Mouse (Mus musculus) cerebellum, postnatal 4 days (tissue): Measurements from ENCODE around the gene Lrrc15.
A peak's percentile ranks its signal among the peaks of the same experiment; 100 is the strongest.

Experiments
- DNase-seq, 2 experiments: peaks; one replicate each; pipeline ENCODE4 v3.0.0; 2022; ENCODE audit warnings: low spot score in 2 of 2, mixed read lengths in 1 of 2

Gene Lrrc15

DNA sequence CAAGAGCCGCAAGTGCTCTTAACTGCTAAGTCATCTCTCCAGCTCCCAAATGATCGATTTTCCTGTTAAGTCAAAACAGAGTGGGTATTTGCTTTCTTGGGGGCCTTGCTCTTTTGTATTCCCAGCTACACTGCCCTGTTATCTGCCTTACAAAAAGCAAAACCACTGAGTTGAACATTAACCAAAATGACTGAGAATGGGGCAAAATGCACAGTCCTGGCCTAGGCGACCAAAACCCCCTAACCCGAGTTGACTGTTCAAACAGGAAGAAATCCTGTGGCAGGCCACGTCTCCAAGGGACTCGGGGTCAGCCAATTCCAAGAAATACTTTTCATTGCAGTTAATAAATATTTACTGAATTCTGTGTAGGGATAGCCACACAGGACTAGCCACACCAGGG lies 44.3 kb downstream of the Lrrc15 start:
- DNase-seq: no peak

DNA sequence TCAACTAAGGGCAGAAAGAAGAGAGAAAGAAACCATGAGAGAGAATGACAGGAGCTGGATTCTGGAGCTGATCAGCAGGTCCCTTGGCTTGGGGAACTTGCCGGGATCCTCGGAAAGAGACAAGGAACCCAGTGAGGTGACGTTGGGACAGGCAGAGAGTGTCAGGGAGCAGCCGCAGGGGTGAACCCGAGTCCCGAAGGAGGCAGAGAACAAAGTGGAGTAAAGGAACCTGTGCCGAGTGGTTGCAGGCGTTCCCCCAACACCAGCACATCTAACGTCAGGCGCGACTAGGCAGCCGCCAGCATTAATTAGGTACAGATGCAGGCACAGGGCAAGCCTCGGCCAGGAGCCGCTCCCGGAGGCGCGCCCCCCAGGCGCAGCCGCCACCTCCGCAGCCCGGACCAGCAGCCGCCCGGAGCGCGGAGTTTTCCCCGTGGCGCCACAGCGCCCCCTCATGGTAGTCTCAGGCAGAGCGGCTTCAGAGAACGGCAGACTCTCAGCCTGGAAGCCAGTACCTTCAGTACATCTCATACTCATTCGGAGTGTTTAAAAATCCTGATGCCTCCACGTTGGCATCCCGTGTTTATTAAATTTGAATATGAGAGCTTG lies 46.9 kb downstream of the Lrrc15 start:
- peak; percentile 84 to 92 for DNase-seq

DNA sequence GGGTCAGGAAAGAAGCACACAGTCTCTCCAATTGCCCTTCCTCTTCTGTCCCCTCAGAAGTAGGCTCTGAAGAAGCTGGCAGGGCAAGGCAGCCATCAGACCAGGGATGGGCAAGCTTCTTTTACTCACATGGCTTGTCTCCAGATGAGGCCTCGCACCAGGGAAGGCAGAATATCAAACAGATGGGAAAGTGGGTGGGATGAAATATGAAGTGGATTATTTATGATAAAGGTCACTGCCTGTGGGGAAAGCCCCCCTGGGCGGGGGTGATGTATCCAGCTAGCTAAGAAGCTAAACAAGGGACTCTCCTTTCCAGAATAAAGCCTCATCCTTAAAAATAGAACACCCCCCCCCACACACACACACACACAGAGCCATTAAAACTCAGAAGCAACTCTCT lies 47.5 kb downstream of the Lrrc15 start:
- DNase-seq: no peak

DNA sequence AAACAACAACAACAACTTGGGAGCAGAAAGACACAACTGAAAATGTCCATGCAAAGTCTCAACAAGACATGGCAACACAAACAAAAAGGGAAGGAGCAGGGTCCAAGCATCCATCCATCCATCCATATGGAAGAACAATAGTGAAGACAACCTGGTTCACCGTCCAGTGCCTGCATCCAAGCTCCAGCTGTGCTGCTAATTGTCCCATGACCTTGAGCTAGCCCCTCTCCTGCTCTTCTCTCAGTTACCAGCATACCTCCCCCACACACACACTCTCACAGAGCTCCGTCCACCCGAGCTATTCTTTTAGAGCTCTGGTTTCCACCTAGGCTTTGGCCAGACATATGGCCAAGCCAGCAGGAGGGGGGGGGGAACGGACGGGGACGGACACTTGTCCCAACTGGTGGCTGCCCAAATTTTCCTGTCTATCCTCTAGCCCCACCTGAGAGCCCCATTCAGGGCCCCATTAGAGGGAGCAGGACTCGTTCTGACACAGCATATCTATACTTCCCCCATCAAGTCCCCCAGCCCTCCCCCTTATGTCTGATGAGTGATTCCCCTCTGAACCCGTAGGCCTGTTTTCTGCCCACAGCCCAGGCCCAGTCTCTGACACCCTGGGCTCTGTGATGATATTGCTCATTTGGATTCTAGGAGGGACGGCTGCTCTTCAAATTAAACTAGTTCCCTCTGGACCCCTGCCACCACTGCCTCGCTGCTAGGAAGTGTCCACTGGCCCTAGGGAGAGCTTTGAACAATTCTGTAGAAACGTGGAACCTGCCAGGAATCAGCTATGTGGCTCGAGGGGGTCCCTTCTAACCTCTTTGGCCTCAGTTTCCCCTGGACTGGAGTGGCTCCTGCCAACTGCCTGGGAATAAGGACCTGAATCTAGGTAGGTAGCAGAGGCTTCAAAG lies 48.2 kb downstream of the Lrrc15 start:
- no peak for DNase-seq

DNA sequence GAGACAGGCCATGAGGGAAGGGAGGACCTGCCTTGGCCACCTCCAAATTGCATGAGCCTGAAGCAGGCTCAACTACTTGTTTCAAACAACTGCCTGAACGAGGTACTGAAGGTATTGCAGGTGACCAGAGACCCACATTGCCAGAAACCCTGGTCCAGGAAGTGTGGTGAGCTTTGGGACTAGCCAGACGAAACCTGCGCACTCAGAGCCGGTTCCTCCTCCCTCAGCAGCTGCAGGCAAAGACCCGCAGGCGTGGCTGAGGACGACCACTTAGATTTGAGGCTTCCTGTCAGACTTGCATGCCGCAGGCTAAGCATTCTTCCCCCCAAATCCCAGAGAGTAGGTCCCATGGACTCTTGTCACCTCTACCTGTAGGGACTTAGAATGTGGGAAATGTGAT lies 49.0 kb downstream of the Lrrc15 start:
- no peak for DNase-seq

DNA sequence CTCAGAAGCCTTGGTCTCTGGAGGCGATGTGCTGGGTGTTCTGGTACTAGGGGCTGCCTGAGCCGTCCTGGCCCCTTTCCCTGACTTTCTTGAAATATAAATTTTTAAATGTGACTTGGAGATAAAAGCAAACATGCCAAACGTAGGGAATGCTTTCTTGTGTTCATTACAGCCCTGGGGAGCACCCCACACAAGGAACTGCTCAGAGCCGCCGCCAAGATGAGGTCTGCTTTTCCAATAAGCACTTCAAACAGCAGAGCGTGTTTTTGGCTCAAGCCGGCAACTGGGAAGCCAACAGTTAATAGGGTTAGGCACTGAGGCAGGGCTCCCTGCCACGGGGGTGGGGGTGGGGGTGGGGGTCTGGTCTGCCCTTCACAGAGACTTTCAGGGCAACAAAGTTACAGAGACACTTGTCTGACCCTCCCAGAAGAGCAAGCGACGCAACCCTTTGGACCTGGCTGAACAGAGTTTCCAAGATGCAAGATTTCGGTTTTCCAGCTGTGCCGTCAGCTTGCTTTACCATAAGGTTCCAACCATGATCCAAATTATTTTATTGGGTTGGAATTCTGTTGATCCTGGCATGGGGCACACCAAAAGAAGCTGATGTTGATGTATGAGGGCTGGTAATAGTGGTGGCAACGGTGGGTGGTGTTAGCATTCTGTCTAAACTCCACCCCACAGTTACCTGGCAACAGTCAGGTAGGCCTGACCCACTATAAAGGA lies 51.0 kb downstream of the Lrrc15 start:
- DNase-seq: no peak

DNA sequence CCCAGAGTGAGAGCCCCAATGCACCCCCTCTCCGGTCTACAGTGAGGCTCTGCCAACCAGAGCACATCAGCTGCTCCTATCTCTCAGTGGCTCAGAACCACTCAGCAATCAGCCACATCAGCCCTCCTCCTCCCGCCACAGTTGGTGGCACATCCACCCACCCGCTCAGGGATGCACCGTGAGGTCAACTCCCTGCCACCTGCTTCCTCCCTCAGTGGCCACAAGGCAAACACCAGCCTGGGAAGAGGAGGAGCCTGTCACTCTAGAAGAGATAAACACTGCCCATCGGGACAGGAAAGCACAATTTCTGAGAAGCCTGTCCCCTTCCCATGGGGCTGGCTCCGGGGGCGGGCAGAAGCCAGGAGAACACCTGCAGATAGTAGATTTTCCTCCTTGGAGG lies 55.7 kb downstream of the Lrrc15 start:
- no peak for DNase-seq

DNA sequence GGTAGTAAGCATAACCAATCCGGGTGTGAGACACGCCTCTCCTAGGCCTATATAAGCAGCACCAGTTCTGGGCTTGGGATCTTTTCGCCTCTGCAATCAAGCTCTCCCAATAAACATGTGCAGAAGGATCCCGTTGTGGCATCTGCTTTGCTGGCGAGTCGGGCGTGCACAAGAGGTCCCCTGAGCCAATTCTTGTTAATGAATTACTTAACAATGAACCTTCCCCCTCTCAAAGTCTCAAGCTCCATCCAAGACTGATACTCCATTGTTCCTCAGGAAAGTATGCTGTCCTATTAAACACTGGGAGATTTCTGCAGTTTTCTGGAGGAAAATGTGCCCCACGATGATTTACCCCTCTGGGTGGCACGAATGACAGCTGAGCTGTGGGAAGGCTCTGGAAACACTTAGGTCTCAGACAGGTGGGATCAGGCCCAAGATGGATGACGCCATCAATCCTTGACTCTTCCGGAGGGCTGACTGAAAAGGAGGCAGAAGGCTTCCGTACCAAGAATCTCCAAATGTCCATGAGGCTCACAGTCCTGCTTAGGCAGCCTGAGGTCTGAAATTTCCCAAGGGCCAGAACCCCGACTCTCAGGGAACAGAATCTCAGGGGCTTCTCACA lies 61.8 kb downstream of the Lrrc15 start:
- no peak for DNase-seq
